Mouse (Mus musculus) liver, embryonic 12.5 days (tissue): Measurements from ENCODE around the gene Nipa1. TPM values are rescaled to one million over a fixed set of nuclear protein-coding genes. Genes with fewer than 3 reads are reported as not detected.

ENCODE experiments used
- polyA plus RNA-seq: library from polyadenylated mRNA; unstranded; fragments of >200 nt; fragmentation: Nextera tagmentation; extraction: Ambion mirVana; gene quantifications from 2 replicates; pipeline ENCODE4 v1.2.1, GENCODE M21; 2016

Gene Nipa1
- polyA plus RNA-seq, 1 experiment from 2014 or later, result 20.6 TPM

Other genes with a start within 250 kb of the Nipa1 start
- 14.8 TPM in 2 replicates for gene Tubgcp5, start 225.8 kb downstream of the Nipa1 start, polyA plus RNA-seq
- 29.6 and 30.1 TPM in 2 replicates for gene Cyfip1, start 178.2 kb downstream of the Nipa1 start, polyA plus RNA-seq
- 34.9 and 37.5 TPM in 2 replicates for gene Nipa2, start 57.5 kb downstream of the Nipa1 start, polyA plus RNA-seq
- gene Herc2, start 30.2 kb upstream of the Nipa1 start, polyA plus RNA-seq, result 16.8 and 21.4 TPM in 2 replicates
- not detected in 2 replicates for gene Oca2, start 219.8 kb upstream of the Nipa1 start, polyA plus RNA-seq